Mouse (Mus musculus): ENCODE measurements at regions not wholly inside any gene's neighbourhood (a gene's known extent, or its start where the extent isn't known, plus 50 kb on each side); places are given as distances from the start of the nearest gene placed in this dataset.

GRCm38 (mm10) chr2:167752805-167753556 lies 63.4 kb upstream of the Tmem189 start:
- TF ChIP-seq GATA1 (IDR thresholded peaks at IDR 0.05; ENCODE audit: borderline replicate concordance, low read length) (no peak), FLI1 (IDR thresholded peaks at IDR 0.05; ENCODE audit: low read length) (no peak)

Data from megakaryocyte, embryonic 14.5 days (primary cell).